Mouse (Mus musculus) MN1 (cell line): ENCODE measurements around the gene Gfpt1.

Source experiments
- DNase-seq: peaks from one replicate; pipeline ENCODE4 v3.0.0-alpha.2; 2016; ENCODE audit warnings: low spot score

The Gfpt1 gene

DNA sequence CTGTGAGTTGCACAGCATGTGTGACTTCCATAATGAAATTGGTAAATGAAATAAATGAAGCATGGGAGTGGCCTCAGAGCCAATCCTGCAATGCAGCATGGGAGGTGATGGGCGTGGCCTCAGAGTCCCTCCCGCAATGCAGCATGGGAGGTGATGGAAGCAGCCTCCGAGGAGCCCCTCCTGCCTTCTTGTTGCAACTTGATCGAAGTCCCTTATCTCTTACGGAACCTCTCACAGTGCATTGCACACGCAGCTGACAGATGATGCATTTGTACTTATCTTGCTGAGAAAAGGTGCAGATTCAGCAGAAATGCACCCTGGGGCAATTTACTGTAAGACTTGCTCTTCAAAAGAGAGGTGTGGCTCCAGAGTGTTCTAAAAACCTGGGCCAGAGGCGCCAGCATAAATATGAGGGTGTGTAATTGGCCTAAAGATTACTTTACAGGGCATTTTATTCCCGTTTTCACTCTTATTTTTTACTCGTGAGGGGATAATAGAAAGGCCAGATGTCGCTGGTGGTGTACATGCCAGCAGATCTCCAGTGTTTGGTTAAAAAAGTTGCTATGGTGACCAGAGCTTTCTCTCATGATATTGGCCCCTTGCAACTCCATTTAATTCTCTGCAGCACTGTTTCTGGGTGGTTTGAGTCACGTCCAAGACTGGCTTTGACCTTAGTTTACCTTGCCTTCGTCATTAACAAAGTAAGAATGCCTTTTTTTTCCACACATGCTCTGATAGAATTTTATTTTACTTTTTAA lies 97.3 kb downstream of the Gfpt1 start:
- DNase-seq, result peak; percentile 28
